Comparison of ENCODE assay signal across 9 mouse cellular contexts in the genomic region with DNA sequence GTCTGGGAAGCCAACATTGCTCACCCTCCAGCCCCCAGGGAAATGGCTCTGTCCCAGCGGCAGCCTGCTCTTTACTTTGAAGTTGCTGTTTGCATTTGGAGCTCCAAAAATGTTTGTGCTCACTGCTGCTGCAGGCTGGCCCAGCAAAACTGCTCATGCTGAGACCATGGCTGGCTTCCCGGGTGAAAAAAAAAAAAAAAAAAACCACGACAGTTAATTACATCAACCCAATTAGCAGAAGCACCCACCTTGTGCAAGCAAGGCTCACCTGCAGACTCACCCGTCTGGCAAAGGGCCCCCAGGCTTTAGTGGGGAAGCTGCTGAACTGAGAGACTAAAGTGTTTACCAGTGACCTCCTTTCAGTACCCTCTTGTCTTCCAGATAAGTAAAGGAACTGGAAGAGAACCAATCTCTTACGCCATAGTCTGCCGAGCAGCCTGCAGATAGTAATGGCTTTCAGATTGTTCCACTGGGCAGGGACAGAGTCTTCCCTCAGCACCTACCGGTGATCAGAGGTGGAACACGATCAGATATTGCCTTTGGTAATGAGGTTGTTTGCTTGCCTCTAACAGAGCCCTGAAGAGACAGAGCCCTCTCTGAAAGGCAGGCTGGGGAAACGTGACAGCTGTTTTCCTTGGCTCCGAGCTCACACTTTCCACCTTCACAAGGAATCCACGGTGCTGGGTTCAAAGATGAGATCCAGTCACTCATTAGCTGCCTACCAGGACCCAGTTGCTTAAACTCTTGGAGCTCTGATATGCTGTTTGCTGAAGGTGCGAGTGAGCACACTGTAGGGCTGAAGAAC.
A peak's percentile ranks its signal among the peaks of the same experiment; 100 is the strongest.
DNase-seq lines count a peak whose midpoint lies in the region; ATAC-seq lines count a peak whose summit lies in the region.
"Had no signal": no experiment of that assay in that cellular context is flagged by ENCODE, and none has a peak within 500 bp of the region (broad histone marks: within the 10 kb centered on the region; RNA-seq: fewer than 3 reads in every experiment).

No protein-coding gene starts in this region.

- H3K36me3 ChIP-seq in heart, embryonic 10.5 days, result no peaks in the 10 kb centered on the region
- H3K36me3 ChIP-seq in heart, embryonic 15.5 days, result no peaks in the 10 kb centered on the region

- H3K4me2 ChIP-seq in heart, embryonic 15.5 days, result peak overlapping the region; percentile 38

- H3K27me3 ChIP-seq in heart, embryonic 10.5 days (ENCODE audit: insufficient read depth, poor library complexity, severe bottlenecking), result no peaks in the 10 kb centered on the region
- H3K27me3 ChIP-seq in heart, embryonic 15.5 days, result 0 out of 2 replicates have a peak, but pooled peaks cover 6% of the 10 kb centered on the region

- H3K9ac ChIP-seq in heart, embryonic 15.5 days, result no peak overlapping the region

- peak; percentile 91 for DNase-seq in heart, adult 11 months
- no peak for DNase-seq in heart, embryonic 10.5 days (ENCODE audit: low spot score)
- peak; percentile 33 to 34 for DNase-seq in urinary bladder, postnatal 36 days (ENCODE audit: low spot score in 2 of 2)
- DNase-seq in urinary bladder, adult 2 months (ENCODE audit: low spot score), result no peak
- DNase-seq in thymus, postnatal 25 days, result no peak
- DNase-seq in spleen, adult 12 weeks (ENCODE audit: low spot score), result no peak
- no peak for DNase-seq in right cerebral cortex, postnatal 36 days (ENCODE audit: low spot score in 2 of 2)
- DNase-seq: midbrain, embryonic 14.5 days had no signal

- ATAC-seq in heart, embryonic 15.5 days (replicated peaks; ENCODE audit: insufficient number of reproducible peaks, insufficient read depth, low FRiP score, low read depth), result peak; percentile 35; the same call in 1 of the 2 replicates

- peaks cover 19% of the 10 kb centered on the region for H3K4me1 ChIP-seq in heart, embryonic 10.5 days
- peaks cover 20% of the 10 kb centered on the region for H3K4me1 ChIP-seq in heart, embryonic 15.5 days (replicated peaks)

- no peak overlapping the region for H3K4me3 ChIP-seq in heart, embryonic 10.5 days
- H3K4me3 ChIP-seq in heart, embryonic 15.5 days, result no peak overlapping the region

- no peak overlapping the region for H3K27ac ChIP-seq in heart, embryonic 10.5 days
- peak overlapping the region; percentile 2; the same call in 1 of the 2 replicates for H3K27ac ChIP-seq in heart, embryonic 15.5 days

- H3K9me3 ChIP-seq in heart, embryonic 10.5 days, result no peaks in the 10 kb centered on the region
- no peaks in the 10 kb centered on the region for H3K9me3 ChIP-seq in heart, embryonic 15.5 days (replicated peaks)

- 22% methylated on average over 12 of the region's 12 CpGs for WGBS in heart, embryonic 10.5 days
- WGBS in heart, embryonic 15.5 days, result 19% methylated on average over 12 of the region's 12 CpGs

Comparison
In these comparisons a context has a peak if more than half of its experiments do, and no peak if none do; other contexts are left out.
1. DNase-seq: peak in heart, adult 11 months (single experiment) and urinary bladder, postnatal 36 days (2 of 2); none in heart, embryonic 10.5 days (single experiment), urinary bladder, adult 2 months (single experiment), thymus, postnatal 25 days (single experiment), spleen, adult 12 weeks (single experiment) and right cerebral cortex, postnatal 36 days (0 of 2).